Mouse (Mus musculus): ENCODE results near the gene Ptafr.
"Not testable (repeated sequence)": the region's sequence is repeated elsewhere in the genome, so short reads cannot be mapped to it uniquely, and the experiment has no call there.

The Ptafr gene

DNA sequence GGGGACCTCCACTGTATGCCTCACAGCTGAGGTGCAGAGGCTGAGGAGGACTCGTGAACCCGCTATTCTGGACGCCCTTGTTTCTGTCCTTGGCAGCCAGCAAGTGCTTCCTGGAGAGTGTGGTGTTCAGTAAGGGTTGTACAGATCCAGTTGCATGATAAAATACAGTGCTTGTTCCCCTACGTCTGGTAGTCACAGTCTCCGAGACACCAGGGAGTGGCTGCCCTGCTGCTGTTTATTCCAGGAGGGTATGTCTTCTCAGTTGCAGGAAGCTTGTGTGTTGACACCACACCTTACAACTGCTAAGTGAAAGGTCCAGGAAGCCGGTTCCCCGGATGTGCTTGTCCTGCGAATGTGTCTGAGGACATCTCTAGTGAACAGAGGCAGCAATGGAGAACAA, 9.2 kb upstream of the Ptafr start:
- DNase-seq (ENCODE audit: extremely low read depth, insufficient read length, low spot score): no peak

- not testable (repeated sequence) for DNase-seq (ENCODE audit: extremely low read depth, insufficient read length, low spot score)
Observed at GRCm38 (mm10) chr4:132555550-132555949, 8.3 kb upstream of the Ptafr start.

GRCm38 (mm10) chr4:132563261-132563660, 606 bp upstream of the Ptafr start:
- no peak for DNase-seq (ENCODE audit: extremely low read depth, insufficient read length, low spot score)

- DNase-seq (ENCODE audit: extremely low read depth, insufficient read length, low spot score): no peak
Observed at GRCm38 (mm10) chr4:132565089-132565747, 1.4 kb downstream of the Ptafr start.

DNA sequence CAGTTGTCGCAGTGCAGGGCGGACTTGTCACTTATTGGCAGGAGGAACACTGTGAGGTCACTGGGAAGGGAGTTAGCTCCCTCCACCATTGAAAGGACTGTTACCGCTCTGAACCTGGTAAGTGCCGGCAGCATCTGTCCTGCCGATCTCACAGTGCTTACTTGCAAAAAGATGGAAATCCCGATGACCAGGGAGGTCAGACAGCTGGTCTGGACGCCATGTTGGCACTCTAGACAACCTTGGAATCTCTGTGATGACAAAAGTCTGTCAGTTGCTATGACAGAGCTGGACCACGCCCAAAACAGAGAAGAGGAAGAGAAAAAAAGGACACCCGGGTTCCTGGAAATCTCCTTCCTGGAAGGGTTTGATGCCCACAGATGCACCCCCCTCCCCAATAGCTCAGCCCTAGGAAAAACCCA, 3.5 kb downstream of the Ptafr start:
- DNase-seq (ENCODE audit: extremely low read depth, insufficient read length, low spot score): no peak

GRCm38 (mm10) chr4:132569115-132569514, 5.2 kb downstream of the Ptafr start:
- no peak for DNase-seq (ENCODE audit: extremely low read depth, insufficient read length, low spot score)

DNA sequence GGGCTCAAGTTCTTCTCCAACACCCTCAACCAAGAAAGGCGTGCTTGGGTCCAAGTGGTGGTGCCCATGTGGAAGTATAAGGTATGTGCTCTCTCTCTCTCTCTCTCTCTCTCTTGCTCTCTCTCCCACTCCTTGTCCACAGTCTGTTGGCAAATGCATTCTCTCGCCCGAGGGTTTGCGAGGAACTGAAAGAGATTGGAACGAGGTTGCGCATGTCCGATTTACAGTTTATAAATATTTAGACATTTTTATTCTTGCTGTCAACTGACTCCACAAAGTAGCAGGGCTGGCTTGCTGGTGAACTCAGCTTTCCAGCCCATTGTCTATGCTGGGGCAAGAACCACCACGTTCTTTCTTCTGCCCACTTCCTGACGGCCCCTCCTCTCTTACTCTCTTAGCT, 7.3 kb downstream of the Ptafr start:
- no peak for DNase-seq (ENCODE audit: extremely low read depth, insufficient read length, low spot score)

GRCm38 (mm10) chr4:132573327-132573726, 9.5 kb downstream of the Ptafr start:
- no peak for DNase-seq (ENCODE audit: extremely low read depth, insufficient read length, low spot score)

DNA sequence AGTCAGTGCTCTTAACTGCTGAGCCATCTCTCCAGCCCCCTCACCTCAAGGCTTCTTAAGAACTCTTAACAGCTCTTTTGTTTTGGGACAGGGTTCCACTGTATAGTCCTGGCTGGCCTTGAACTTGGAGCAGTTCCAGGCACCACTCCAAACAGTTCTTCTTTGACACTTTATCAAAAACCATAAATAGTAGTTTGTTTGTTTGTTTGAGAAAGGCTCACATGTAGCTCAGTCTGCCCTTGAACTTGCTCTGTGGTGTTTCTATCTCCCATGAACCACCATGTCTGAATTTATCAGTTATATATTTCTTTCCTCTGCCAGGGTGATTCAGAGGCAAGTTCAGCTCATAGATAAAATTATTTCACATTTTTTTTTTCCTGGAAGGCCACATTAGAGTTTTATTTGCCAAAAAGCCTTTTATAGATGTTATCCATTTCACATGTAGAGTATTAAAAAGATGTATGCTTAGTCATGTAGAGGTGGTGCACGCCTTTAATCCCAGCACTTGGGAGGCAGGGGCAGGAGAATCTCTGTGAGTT, 11.0 kb downstream of the Ptafr start:
- DNase-seq (ENCODE audit: extremely low read depth, insufficient read length, low spot score): no peak

DNA sequence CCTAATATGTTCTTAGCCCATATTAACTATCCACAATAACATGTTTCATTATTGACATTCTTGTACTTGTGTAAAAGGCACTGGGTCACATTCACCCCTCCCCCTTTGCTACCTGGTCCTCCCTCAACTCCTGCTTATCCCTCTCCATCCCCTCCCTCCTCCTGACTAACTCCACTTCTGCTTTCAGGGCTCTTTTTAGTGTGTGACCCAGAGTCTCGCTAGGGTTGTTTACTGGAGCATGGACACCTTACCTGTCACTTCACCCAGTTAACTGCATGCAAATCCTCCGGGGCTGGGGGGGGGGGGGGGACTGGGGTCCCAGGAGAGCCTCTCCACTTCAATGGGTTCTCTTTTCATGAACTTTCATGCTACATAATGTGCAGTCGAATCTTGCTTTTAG, 19.9 kb downstream of the Ptafr start:
- DNase-seq (ENCODE audit: extremely low read depth, insufficient read length, low spot score): no peak

DNA sequence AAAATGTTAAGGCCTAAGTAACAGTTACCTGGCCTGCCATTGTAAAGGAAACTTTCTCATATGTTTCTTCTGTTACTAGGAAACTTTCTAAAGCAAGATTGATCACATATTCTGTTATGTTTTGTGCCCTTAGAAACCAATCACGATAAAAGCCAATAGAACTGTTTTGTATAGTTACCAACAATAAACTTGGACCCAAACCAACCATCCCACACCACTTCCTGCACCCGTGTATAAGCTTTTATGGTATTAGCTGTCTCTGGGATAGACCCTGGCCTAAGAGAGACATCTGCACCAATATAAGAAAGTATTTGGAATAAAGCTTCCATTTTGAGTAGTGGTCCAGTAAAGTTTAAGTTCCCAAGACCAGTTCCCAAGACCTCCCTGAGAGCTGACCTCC, 21.1 kb downstream of the Ptafr start:
- no peak for DNase-seq (ENCODE audit: extremely low read depth, insufficient read length, low spot score)

GRCm38 (mm10) chr4:132586282-132586681, 22.4 kb downstream of the Ptafr start:
- no peak for DNase-seq (ENCODE audit: extremely low read depth, insufficient read length, low spot score)

DNA sequence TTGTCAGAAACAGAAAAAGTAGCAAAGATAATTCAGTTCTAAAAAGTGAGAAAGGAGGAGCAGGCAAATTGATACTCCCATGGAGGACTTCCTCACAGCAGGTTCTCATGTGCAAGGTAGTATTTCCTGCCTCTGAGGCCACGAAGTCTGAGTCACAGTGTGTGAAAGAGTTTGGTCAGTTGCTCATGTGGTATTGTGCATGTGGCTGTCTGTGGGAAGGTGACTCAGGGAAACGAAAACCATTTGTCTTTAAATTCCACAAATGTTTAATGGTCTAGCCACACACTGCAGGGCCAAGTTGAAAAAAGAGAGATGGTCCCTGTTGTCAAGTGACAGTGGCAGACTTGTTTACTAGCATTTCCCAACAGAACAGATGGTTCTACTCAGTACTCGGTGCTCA, 24.6 kb downstream of the Ptafr start:
- peak; percentile 79 for DNase-seq (ENCODE audit: extremely low read depth, insufficient read length, low spot score)

- no peak for DNase-seq (ENCODE audit: extremely low read depth, insufficient read length, low spot score)
Observed at GRCm38 (mm10) chr4:132590642-132591041, 26.8 kb downstream of the Ptafr start.

DNA sequence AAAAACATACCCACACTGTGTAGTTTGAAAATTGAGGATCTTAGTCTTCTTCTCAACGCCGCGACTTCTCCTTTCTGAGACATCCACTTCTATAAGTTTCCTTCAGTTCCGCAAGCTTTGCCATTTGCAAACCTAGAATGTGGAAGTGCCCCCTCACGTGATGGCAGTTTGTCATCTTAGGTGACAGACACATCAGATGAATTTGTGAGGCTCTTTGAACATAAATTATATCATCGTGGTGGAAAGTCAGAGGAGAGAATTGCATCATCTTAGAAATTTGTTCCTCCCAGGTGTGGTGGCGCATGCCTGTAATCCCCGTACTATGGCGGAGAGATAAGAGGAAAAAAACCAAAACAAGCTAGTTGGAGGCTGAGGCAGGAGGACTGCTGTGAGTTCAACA, 29.1 kb downstream of the Ptafr start:
- no peak for DNase-seq (ENCODE audit: extremely low read depth, insufficient read length, low spot score)

DNA sequence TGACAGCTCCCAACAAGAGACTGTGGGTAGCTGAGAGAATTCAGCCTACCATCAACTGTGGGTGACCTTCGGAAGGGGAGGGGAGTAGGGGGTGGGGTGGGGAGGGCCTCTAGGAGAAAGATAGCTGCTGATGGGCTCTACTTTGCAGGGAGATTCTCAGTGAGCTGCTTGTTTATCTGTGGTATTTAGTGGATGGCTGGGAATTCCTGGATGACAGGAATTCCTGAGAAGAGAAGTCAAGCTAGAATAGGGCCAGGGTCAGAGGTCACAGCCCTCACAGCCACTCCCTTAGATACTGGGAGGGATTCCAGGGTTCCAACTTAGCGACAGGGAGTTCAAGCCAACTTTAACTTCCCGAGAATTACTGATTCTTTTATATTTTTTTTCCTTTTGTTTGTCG, 30.3 kb downstream of the Ptafr start:
- no peak for DNase-seq (ENCODE audit: extremely low read depth, insufficient read length, low spot score)

- DNase-seq (ENCODE audit: extremely low read depth, insufficient read length, low spot score): no peak
Observed at GRCm38 (mm10) chr4:132598861-132599260, 35.0 kb downstream of the Ptafr start.

DNA sequence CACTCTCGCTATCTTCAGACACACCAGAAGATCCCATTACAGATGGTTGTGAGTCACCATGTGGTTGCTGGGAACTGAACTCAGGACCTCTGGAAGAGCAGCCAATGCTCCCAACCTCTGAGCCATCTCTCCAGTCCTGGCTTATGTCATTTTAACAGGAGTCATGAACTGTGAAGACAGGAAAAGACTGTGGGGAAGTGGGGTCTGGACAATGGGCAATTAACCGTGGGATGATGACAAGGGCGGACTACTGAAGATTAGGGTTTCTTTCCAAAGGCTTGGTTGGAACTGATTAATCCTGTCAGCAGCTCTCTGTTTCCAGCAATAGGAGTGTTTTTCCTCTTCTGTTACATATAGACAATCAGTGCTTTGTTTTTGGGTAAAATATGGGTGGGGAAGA, 35.9 kb downstream of the Ptafr start:
- DNase-seq (ENCODE audit: extremely low read depth, insufficient read length, low spot score): no peak

DNA sequence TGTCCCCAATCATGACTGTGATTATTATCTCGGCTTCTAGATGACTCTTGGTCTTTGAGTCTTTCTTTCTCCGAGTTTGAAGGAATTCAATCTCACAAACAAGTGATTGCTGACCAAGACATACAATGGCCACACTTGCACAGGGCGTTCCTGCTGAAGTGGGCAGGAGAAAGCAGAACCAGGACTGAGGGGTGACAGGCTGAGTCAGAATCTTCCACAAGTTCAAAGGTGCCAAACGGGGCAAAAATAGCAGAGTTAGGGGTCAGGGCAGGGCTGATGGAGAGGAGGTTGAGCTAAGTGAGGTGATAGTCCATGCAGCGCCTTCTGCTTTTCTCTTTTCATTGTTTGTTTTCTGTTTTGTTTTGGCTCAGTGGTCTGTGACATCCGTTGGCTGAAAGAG, 36.6 kb downstream of the Ptafr start:
- DNase-seq (ENCODE audit: extremely low read depth, insufficient read length, low spot score): no peak

DNA sequence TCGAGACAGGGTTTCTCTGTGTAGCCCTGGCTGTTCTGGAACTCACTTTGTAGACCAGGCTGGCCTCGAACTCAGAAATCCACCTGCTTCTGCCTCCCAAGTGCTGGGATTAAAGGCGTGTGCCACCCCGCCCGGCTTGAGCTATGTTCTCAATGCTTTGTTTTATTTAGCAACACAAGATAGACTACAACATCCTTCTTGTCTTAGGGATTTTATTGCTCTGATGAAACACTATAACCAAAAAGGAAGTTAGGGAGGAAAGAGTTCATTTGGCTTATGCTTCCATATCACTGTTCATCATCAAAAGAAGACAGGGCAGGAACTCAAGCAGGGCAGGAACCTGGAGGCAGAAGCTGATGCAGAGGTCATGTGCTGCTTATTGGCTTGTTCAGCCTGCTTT, 37.4 kb downstream of the Ptafr start:
- not testable (repeated sequence) for DNase-seq (ENCODE audit: extremely low read depth, insufficient read length, low spot score)

DNA sequence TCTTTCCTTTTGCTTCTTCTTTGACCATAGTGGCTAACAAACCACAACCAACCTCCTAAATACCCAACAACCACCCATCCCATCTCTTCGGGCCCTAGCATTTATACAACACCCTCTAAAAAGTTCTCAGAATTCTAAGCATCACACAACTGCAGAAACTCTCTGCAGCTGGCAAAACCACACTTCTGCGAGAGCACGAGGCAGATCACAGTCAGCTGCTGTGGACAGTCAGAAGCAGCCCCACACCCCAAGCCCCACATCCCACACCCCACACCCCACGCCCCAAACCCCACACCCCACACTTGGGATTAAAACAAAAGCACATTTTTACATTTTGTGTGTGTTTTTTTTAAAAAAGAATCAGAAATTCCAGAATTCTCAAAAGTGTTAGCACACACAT, 39.6 kb downstream of the Ptafr start:
- no peak for DNase-seq (ENCODE audit: extremely low read depth, insufficient read length, low spot score)

DNA sequence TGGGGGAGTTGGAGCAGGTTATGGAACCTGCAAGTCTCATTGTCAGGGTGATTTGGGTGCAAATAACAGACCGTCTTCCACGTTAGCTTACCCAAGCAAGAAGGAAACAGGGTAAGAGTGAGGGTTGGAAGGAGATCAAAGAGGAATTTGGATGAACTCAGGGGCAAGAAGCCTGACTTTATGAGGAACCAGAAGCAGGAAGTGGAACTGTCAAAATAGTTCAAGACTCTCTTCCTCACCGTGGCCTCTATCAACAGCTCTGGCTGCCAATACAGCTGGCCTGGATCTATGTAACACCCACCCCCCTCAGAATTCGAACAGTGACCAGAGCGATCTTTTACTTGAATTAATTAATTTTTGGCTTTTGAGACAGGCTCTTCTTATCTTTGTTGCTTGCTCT, 41.9 kb downstream of the Ptafr start:
- DNase-seq (ENCODE audit: extremely low read depth, insufficient read length, low spot score): no peak

GRCm38 (mm10) chr4:132608147-132608546, 44.3 kb downstream of the Ptafr start:
- DNase-seq (ENCODE audit: extremely low read depth, insufficient read length, low spot score): no peak
